Mouse (Mus musculus) brown adipose tissue, adult 24 weeks (tissue): ENCODE data around the gene Trabd2b. TPM values are rescaled to one million over a fixed set of nuclear protein-coding genes. Genes with fewer than 3 reads are reported as not detected.

Experiments
- H3K27ac ChIP-seq: fragments of 200-500 bp; replicated peaks from 2 replicates; pipeline ENCODE4 v1.5.1; 2012; ENCODE audit warnings: low read depth, mild to moderate bottlenecking, low read length
- H3K4me1 ChIP-seq: fragments of 200-500 bp; 2 replicates; pipeline ENCODE4 v1.6.1; 2012; ENCODE audit warnings: low read length, mixed read lengths; ENCODE audit not compliant: control insufficient read depth, insufficient read depth, insufficient read length
- H3K4me3 ChIP-seq: fragments of 200-500 bp; 2 replicates; pipeline ENCODE4 v1.5.1; 2012; ENCODE audit warnings: low read depth, mild to moderate bottlenecking, low read length, moderate library complexity; ENCODE audit not compliant: insufficient read depth
- polyA plus RNA-seq: library from polyadenylated mRNA; stranded (reverse); fragments of >200 nt; gene quantifications from 2 replicates; pipeline ENCODE4 v1.2.4, GENCODE M21; 2012; ENCODE audit not compliant: missing spikeins, insufficient read depth, insufficient read length

Trabd2b gene
- polyA plus RNA-seq, 1 experiment = 5.2 TPM

- Histone ChIP-seq H3K4me3 (no peak overlapping the region), H3K4me1 (peaks cover 2% of the 10 kb centered on the region; the same call in 1 of the 2 replicates), H3K27ac (no peak overlapping the region)
These were observed 217.8 kb downstream of the Trabd2b start for GRCm38 (mm10) chr4:114624114-114624910.

GRCm38 (mm10) chr4:114625357-114625756 is 218.8 kb downstream of the Trabd2b start:
- no peak overlapping the region for H3K4me3 ChIP-seq
- H3K27ac ChIP-seq = no peak overlapping the region

GRCm38 (mm10) chr4:114625920-114626319 is 219.4 kb downstream of the Trabd2b start:
- Histone ChIP-seq H3K27ac (no peak overlapping the region), H3K4me1 (peaks cover 2% of the 10 kb centered on the region; the same call in 1 of the 2 replicates), H3K4me3 (no peak overlapping the region)

More at GRCm38 (mm10) chr4:114625357-114625756, 218.8 kb downstream of the Trabd2b start:
- H3K4me1 ChIP-seq = peaks cover 2% of the 10 kb centered on the region; the same call in 1 of the 2 replicates

- Histone ChIP-seq H3K4me3 (no peak overlapping the region), H3K27ac (no peak overlapping the region), H3K4me1 (peaks cover 2% of the 10 kb centered on the region; the same call in 1 of the 2 replicates)
These were observed 221.3 kb downstream of the Trabd2b start for GRCm38 (mm10) chr4:114627674-114628293.

GRCm38 (mm10) chr4:114635889-114636288 is 229.4 kb downstream of the Trabd2b start:
- H3K4me3 ChIP-seq = no peak overlapping the region
- H3K4me1 ChIP-seq = no peaks in the 10 kb centered on the region
- no peak overlapping the region for H3K27ac ChIP-seq

- H3K27ac ChIP-seq = no peak overlapping the region
These were observed 229.8 kb downstream of the Trabd2b start for GRCm38 (mm10) chr4:114636324-114636723.

GRCm38 (mm10) chr4:114637120-114637519 is 230.6 kb downstream of the Trabd2b start:
- Histone ChIP-seq H3K4me3 (no peak overlapping the region), H3K27ac (no peak overlapping the region), H3K4me1 (no peaks in the 10 kb centered on the region)

More at GRCm38 (mm10) chr4:114636324-114636723, 229.8 kb downstream of the Trabd2b start:
- Histone ChIP-seq H3K4me3 (no peak overlapping the region), H3K4me1 (no peaks in the 10 kb centered on the region)

- no peak overlapping the region for H3K4me3 ChIP-seq
- H3K4me1 ChIP-seq = no peaks in the 10 kb centered on the region
- no peak overlapping the region for H3K27ac ChIP-seq
These were observed 235.9 kb downstream of the Trabd2b start for GRCm38 (mm10) chr4:114642469-114642868.

- Histone ChIP-seq H3K27ac (no peak overlapping the region), H3K4me1 (no peaks in the 10 kb centered on the region), H3K4me3 (no peak overlapping the region)
These were observed 237.2 kb downstream of the Trabd2b start for GRCm38 (mm10) chr4:114643679-114644208.

GRCm38 (mm10) chr4:114645341-114645740 is 238.8 kb downstream of the Trabd2b start:
- H3K27ac ChIP-seq = no peak overlapping the region

GRCm38 (mm10) chr4:114646825-114647681 is 240.5 kb downstream of the Trabd2b start:
- H3K4me1 ChIP-seq = no peaks in the 10 kb centered on the region
- H3K27ac ChIP-seq = no peak overlapping the region
- no peak overlapping the region for H3K4me3 ChIP-seq

More at GRCm38 (mm10) chr4:114645341-114645740, 238.8 kb downstream of the Trabd2b start:
- Histone ChIP-seq H3K4me1 (no peaks in the 10 kb centered on the region), H3K4me3 (no peak overlapping the region)

GRCm38 (mm10) chr4:114647689-114648088 is 241.2 kb downstream of the Trabd2b start:
- Histone ChIP-seq H3K4me1 (no peaks in the 10 kb centered on the region), H3K4me3 (no peak overlapping the region), H3K27ac (no peak overlapping the region)

GRCm38 (mm10) chr4:114648532-114649074 is 242.1 kb downstream of the Trabd2b start:
- Histone ChIP-seq H3K4me1 (no peaks in the 10 kb centered on the region), H3K27ac (no peak overlapping the region), H3K4me3 (no peak overlapping the region)

- Histone ChIP-seq H3K4me3 (no peak overlapping the region), H3K4me1 (no peaks in the 10 kb centered on the region), H3K27ac (no peak overlapping the region)
These were observed 244.0 kb downstream of the Trabd2b start for GRCm38 (mm10) chr4:114650551-114650950.
